Mouse (Mus musculus) kidney, adult 2 months (tissue): ENCODE measurements around the gene Deaf1.

Source experiments
- CTCF ChIP-seq: fragments of 200-500 bp; conservative IDR thresholded peaks from 2 replicates; pipeline ENCODE4 v1.5.1; 2011; ENCODE audit warnings: low read depth, mild to moderate bottlenecking, control low read depth, low read length, moderate library complexity, mixed read lengths; ENCODE audit not compliant: insufficient read depth, insufficient read length
- POLR2A ChIP-seq: fragments of 200-500 bp; IDR thresholded peaks from one replicate; pipeline ENCODE4 v1.6.1; 2011; ENCODE audit warnings: low read depth, low read length, control low read depth

DNA sequence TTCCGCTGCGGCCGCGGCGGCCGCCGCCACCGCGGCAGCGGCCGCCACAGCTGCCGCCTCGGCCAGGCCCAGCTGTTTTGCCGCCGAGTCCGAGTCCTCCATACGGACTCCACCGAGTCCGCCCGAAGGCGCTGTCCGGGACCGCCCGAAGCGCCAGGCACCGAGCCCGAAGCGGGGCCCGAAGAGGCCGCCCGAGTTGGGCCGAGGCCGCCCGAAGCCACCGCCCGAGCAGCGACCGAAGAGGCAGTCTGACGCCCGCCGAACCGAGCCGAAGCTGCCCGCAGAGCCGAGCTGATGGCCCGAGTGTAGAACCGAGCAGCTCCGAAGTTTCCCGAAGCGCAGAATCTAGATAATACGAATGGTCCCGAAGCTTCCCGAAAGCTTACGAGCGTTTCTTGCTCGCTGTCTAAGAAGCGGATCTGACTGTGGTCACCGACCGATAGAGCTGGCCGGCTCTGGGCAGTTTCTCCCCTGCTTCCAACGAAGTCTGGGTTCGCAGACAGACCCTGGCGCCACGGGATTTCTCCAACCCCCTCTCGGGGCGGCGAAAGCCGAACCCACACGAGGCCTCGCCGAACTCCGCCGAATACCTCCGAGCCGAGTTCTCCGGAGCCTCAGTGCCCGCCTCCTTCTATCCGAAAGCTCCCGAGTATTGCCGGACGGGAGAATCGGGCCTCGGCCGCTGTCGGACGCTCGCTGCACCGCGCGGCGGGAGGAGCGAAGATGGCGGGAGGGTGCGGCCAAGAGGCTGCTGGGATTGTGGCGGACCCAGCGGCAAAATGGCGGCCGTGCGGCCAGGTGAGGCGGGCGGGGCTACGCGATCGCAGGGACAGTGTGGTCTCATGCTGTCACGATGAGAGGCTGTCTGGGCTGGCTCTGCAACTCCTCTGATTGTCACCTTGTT lies at the start of gene Deaf1, which contains the start of gene Tmem80:
- peak; percentile 87 for TF ChIP-seq POLR2A
- no peak for TF ChIP-seq CTCF
